Mouse (Mus musculus) neutrophil, adult 65 days (primary cell): ENCODE measurements around the gene Mcur1. TPM values are rescaled to one million over a fixed set of nuclear protein-coding genes. Genes with fewer than 3 reads are reported as not detected.

ENCODE experiments used
- total RNA-seq: library from RNA; stranded (reverse); gene quantifications from 2 replicates; pipeline ENCODE4 v1.2.4, GENCODE M21; 2023

Gene Mcur1
- total RNA-seq, result 17.3 and 18.2 TPM in 2 replicates

GRCm38 (mm10) chr13:43559711-43560457 lies at the start of gene Mcur1:
Gene Mcur1, minus strand, starts transcription at chr13:43560191.

Other genes with a start within 250 kb of the Mcur1 start
- gene Sirt5, start 194.7 kb downstream of the Mcur1 start, total RNA-seq, result 2.1 and 2.9 TPM in 2 replicates
- gene Nol7, start 161.8 kb downstream of the Mcur1 start, total RNA-seq, result 43.5 and 52.0 TPM in 2 replicates
- gene Ranbp9, start 78.9 kb downstream of the Mcur1 start, total RNA-seq, result 120 and 137 TPM in 2 replicates
- gene Rnf182, start 55.5 kb upstream of the Mcur1 start, total RNA-seq, result not detected in 2 replicates
- gene Cd83, start 224.6 kb upstream of the Mcur1 start, total RNA-seq, result 6.2 and 11.9 TPM in 2 replicates